Mouse (Mus musculus) yolk sac, embryonic 10.5 days (tissue): ENCODE measurements around the gene Mmp21.
"Not testable (repeated sequence)": the region's sequence is repeated elsewhere in the genome, so short reads cannot be mapped to it uniquely, and the experiment has no call there.

Experiments used
- DNase-seq: peaks from one replicate; pipeline ENCODE4 v3.0.0-alpha.2; 2017; ENCODE audit warnings: low spot score

Mmp21 gene

DNA sequence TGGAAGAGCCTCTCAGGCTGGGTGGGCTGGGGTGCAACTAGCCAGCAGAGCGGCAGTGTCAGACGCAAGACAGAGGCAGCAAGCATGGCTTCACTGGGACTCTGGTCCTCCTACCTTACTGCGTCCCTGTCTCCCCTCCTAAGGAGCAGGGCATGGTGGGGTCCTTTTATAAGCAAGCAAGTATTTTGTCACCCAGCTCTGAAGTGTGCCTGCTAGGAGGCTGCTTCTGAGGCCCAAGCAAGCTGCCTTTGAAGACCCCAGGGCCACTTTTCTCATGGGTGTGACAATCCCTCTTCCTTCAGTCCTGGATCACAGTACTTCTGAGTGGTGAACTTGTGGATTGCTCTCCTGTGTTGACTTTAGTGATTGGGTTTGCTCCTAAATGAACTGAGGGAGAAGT is at the start of gene Mmp21:
Gene Mmp21, minus strand, starts transcription at position 101 of the 400 bp plus-strand sequence.
- DNase-seq, result no peak

GRCm38 (mm10) chr7:133729351-133729750 is 49.5 kb upstream of the Mmp21 start:
- no peak for DNase-seq

DNA sequence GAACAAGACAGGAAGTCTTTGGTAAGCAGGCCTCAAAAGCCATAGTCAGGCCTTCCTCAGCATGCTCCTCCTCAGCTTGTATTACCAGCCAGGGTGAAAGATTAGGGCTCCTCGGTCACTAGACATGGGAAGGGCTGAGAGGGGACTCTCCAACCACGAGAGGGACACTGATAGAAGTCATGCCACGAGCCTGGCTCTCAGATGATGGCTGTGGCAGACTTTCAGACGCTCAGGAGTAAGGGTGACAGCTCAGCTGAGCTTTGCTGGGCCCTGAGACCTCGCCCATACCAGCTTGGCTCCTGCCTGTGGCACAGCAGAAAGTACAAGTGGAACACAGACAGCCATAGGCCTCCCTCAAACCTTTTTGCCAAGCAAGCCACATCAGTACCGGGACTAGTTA is 47.2 kb upstream of the Mmp21 start:
- no peak for DNase-seq

DNA sequence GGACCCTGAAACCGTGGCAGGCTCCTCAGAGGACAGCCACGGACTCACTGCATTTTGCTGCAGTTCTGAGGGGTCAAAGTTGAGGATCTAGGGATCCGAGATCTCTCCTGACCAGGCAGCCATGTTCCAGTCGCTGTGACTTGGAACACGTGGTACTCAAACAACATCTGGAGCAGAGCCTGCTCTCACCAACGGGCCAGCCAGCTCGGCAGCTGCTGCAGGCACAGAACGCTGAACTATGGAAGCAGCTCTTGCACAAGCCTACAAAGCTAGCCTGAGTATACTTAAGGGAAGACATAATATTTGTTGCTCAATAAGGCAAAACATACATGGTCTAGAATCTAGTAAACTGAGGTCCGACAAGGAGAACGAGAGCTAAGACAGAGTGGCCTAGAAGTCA is 45.7 kb upstream of the Mmp21 start:
- peak; percentile 44 for DNase-seq

- no peak for DNase-seq
These were observed 45.0 kb upstream of the Mmp21 start for GRCm38 (mm10) chr7:133724844-133725243.

DNA sequence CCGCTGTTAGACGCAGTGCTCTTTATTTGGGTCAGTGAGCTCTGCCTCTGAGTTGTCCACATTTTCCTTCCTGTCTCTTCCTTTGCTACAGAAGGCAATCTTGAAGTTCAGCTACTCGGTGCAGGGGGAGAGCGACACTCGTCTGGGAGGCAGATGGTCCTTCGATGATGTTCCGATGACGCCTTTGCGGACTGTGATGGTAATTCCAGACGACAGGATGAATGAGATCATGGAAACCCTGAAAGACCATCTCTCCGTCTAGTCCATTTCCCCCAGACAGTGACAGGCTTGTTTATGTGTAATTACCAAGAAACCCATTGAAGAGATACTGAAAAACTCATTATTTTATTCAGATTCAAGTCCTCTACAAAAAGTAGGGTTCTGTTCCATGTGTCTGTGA is 40.8 kb upstream of the Mmp21 start:
- no peak for DNase-seq

DNA sequence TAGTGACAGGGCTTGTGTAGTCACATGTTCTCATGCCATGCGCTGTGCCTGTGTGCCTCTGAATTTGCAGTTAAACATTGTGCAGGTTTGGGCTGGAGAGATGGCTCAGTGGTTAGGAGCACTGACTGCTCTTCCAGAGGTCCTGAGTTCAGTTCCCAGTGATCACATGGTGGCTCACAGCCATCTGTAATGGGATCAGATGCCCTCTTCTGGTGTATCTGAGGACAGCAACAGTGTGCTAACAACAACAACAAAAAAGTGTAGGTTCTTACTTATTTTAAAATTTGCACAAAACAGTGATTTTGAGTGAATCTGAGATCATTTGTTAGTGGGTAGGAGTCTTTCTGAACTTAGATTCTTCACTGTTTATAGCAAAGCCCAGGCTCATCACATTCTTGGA is 38.7 kb upstream of the Mmp21 start:
- DNase-seq, result no peak

DNA sequence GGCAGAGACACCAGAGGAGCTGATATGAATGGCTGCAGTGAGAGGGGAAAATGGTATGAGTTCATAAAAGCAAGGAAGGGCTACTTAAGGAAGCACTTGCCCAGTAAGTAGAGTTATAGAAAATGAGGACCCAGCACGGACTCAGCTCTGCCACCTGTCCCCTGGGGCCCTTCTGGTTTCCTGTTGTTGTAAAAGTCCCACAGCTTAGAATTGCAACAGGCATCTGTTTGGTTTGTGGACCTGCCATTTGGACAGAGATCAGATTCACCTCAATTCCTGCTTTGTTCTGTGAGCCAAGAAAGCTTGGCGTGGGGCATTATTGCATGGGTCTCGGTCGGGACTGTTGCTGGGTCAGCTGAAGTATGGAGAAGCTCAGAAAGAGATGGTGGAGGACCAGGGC is 35.5 kb upstream of the Mmp21 start:
- no peak for DNase-seq

DNA sequence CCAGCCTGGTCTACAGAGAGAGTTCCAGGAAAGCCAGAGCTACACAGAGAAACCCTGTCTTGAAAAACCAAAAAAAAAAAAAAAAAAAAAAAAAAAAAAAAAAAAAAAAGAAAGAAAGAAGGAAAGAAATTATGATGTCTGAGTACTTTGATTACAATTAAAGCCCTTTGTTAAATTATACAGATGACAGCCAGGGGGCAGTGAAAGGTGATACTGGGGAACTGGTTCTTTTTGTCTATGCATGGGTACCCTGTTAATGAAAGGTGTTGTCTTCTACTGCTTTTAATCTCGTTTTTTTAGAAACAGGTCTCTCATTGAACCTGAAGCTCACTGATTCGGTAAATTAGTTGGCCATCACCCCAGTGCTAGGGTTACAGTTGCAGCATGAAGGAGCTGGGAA is 27.4 kb upstream of the Mmp21 start:
- DNase-seq, result no peak

GRCm38 (mm10) chr7:133703906-133704305 is 24.0 kb upstream of the Mmp21 start:
- DNase-seq, result no peak

GRCm38 (mm10) chr7:133702333-133702732 is 22.5 kb upstream of the Mmp21 start:
- DNase-seq, result peak; percentile 37

- DNase-seq, result no peak
These were observed 21.5 kb upstream of the Mmp21 start for GRCm38 (mm10) chr7:133701366-133701765.

GRCm38 (mm10) chr7:133699885-133700284 is 20.0 kb upstream of the Mmp21 start:
- DNase-seq, result no peak

GRCm38 (mm10) chr7:133698021-133698709 is 18.3 kb upstream of the Mmp21 start:
- DNase-seq, result no peak

GRCm38 (mm10) chr7:133685644-133686043 is 5.8 kb upstream of the Mmp21 start:
- not testable (repeated sequence) for DNase-seq

- DNase-seq, result no peak
These were observed 4.8 kb upstream of the Mmp21 start for GRCm38 (mm10) chr7:133684701-133685100.

- DNase-seq, result no peak
These were observed 4.2 kb upstream of the Mmp21 start for GRCm38 (mm10) chr7:133684110-133684509.

- DNase-seq, result no peak
These were observed 3.8 kb upstream of the Mmp21 start for GRCm38 (mm10) chr7:133683626-133684025.

DNA sequence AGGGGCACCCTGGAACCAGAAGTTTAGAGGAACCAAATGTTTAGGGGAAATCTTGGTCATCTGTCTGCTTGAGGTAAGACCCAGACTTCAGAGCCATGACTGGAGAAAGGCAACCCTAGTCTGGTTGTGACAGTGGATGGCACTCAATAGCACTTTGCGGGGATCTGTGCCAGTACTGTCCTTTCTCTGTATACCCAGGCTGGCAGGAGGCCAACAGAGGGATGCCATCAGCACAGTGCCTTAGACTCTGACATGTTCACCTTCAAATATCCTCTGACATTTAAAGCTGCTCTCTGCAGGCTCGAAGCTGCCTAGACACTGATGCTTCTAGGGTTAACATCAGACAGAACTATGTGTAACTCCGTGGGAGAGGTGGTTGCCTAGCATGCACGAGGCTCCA is 422 bp downstream of the Mmp21 start:
- no peak for DNase-seq

DNA sequence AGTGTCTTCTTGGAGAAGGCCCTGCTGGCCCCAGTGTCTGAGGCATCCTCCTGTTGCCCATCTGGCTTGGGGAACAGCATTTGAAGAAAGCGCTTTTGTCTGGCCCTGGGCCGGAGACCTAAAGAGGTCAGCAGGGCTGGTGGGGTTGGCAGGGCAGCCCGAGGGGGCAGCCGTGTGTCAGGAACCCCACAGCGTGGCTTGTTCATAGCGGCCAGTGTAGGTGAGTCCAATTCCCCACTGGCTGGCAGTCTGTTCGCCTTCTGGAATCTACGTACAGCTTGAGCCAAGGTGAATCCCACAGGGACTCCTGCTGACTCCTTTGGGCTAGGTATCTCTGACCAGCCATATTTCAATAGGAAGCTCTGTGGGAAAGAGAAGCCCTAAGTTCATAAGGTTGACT is 1.1 kb downstream of the Mmp21 start:
- no peak for DNase-seq

GRCm38 (mm10) chr7:133676002-133676401 is 3.9 kb downstream of the Mmp21 start:
- DNase-seq, result no peak

GRCm38 (mm10) chr7:133670846-133671245 is 9.0 kb downstream of the Mmp21 start:
- DNase-seq, result no peak

GRCm38 (mm10) chr7:133669946-133670345 is 9.9 kb downstream of the Mmp21 start:
- no peak for DNase-seq

DNA sequence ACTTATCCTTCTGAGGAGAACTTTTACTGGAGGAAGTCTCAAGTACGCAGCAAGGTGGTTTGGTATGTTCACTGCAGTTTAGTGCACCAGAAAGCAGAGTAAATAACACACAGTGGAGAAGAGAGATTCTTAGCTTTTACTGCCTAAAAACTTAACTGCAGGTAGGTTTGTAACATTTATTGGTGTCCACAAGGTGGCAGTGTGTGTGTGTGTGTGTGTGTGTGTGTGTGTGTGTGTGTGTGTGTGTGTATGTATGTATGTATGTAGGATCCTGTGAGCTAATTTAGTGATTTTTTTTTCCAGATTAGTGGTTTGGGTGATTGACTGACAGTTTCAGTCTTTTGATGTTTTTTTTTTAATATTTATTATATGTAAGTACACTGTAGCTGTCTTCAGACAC is 10.8 kb downstream of the Mmp21 start:
- no peak for DNase-seq
